Mouse (Mus musculus) erythroblast, embryonic 14.5 days (primary cell): ENCODE measurements around the gene 3110009E18Rik.

Source experiments
- GATA1 ChIP-seq: IDR thresholded peaks from 2 replicates; pipeline ENCODE4 v1.6.1; 2012; ENCODE audit warnings: low read length, inconsistent platforms, mixed read lengths
- TAL1 ChIP-seq: IDR thresholded peaks from 3 replicates; pipeline ENCODE4 v1.6.1; 2012; ENCODE audit warnings: low read length, inconsistent platforms, mixed read lengths

DNA sequence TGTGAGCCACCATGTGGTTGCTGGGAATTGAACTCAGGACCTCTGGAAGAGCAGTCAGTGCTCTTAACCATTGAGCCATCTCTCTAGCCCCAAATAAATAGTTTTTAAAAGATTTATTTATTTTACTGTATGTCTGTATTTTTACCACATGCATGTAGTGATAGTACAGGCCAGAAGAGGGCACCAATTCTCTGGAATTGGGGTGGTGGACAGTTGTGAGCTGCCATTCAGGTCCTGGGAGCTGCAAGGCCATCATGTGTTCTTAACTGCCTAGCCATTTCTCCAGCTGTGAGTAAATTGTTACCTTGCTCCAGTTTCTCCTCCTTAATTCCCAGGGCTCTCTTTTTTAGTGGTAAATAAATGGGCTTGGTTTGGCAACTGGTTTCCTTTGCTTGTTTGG lies 33.2 kb downstream of the 3110009E18Rik start:
- TF ChIP-seq TAL1: no peak
- no peak for TF ChIP-seq GATA1
